Mouse (Mus musculus) left cerebral cortex, adult 2 months (tissue): Measurements from ENCODE around the gene Hsf3. TPM values are rescaled to one million over a fixed set of nuclear protein-coding genes. Genes with fewer than 3 reads are reported as not detected.
A peak's percentile ranks its signal among the peaks of the same experiment; 100 is the strongest.
"Not testable (repeated sequence)": the region's sequence is repeated elsewhere in the genome, so short reads cannot be mapped to it uniquely, and the experiment has no call there.

ENCODE experiments used
- DNase-seq, 2 experiments: peaks; one replicate each; pipeline ENCODE4 v3.0.0; 2021 to 2022; ENCODE audit warnings: low spot score in 2 of 2, mixed read lengths in 1 of 2; ENCODE audit errors: extremely low spot score in 1 of 2
- H3K27ac ChIP-seq: fragments of 200-600 bp; 2 replicates; pipeline ENCODE4 v1.8.1; 2022
- H3K4me3 ChIP-seq: fragments of 200-600 bp; 2 replicates; pipeline ENCODE4 v1.8.1; 2022
- CTCF ChIP-seq: fragments of 200-600 bp; IDR thresholded peaks from 2 replicates; pipeline ENCODE4 v1.8.1; 2022; ENCODE audit warnings: antibody characterized with exemption, mild to moderate bottlenecking, moderate library complexity
- intact Hi-C: fragments of 180-260 bp; cut with DNase I; formaldehyde crosslinking; loops from one replicate; pipeline ENCODE4 v1.15.1; 2025
- long read RNA-seq, 2 experiments: library from polyadenylated mRNA; stranded (forward); transcript quantifications; one replicate each; pipeline ENCODE4 v2.0.0; 2021; ENCODE audit warnings: borderline mapping rate in 2 of 2
- total RNA-seq, 2 experiments: library from RNA; stranded (reverse); gene quantifications; 2 replicates each; pipeline ENCODE4 v1.2.3; 2021

Gene Hsf3
- total RNA-seq, result under 1 TPM in 1 of 2 experiments, not detected in 1; 0.11 TPM
- long read RNA-seq, experiment 1, result 0 reads
- long read RNA-seq, experiment 2, result 0 reads

DNA sequence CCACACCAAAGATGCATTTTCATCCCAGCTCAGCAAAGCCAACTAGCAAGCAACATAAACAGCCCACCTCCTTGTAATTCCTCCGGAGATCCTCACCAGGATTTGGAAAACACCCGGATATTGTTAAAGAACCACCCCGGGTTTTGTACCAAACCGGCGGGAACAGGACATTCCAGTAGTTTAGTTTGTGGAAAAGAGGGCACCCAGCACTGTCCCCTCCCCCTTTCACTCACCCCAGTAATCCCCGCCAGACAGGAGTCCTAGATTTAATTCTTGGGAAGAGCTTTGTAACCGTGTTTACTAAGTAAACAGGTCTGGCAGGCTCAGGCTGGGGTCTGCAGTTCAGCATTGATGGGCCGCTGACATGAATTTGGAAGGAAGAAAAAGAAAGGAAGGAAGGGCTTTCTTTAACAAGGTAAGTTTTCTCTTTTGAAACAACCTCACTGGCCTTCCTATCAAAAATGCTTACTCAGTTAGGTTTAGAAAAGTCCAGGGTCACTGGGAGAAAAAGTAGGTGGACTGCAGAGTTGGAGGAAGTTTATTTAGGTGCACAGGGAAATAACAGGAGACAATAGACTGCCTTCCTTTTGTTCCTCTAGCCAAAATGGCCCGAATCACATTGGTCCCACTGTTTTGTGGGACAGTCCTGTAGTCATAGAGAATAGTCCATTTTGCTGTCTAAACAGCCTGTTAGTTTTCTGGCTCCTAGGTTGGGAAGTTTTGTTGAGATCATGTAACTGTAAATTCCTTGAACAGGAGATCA lies at the start of gene Hsf3:
Hsf3 (minus strand) TSS at position 94 of the 763 bp plus-strand sequence.
- Histone ChIP-seq H3K4me3 (no peak within 1 kb of the TSS), H3K27ac (no peak within 1 kb of the TSS)
- TF ChIP-seq CTCF, result no peak
- no peak for DNase-seq
- intact Hi-C loops, result no loop called here

- Histone ChIP-seq H3K27ac (no peak overlapping the region), H3K4me3 (no peak overlapping the region)
- no peak for DNase-seq
- intact Hi-C loops, result loop anchor here (10.0 kb wide), 2 partner anchors 373 to 487 kb away; no protein-coding TSS in a partner anchor
- peak; percentile 42 for TF ChIP-seq CTCF
Measured at GRCm38 (mm10) chrX:96501580-96501979, 45.5 kb upstream of the Hsf3 start.

GRCm38 (mm10) chrX:96455149-96455548 lies 945 bp downstream of the Hsf3 start, which contains the start of gene Heph:
Gene Heph, plus strand, starts transcription at chrX:96455359.
- TF ChIP-seq CTCF, result no peak
- Histone ChIP-seq H3K4me3 (no peak within 1 kb of the TSS), H3K27ac (no peak within 1 kb of the TSS)
- intact Hi-C loops, result no loop called here
- DNase-seq, result no peak

GRCm38 (mm10) chrX:96419383-96419782 lies 36.7 kb downstream of the Hsf3 start:
- Histone ChIP-seq H3K4me3 (no peak overlapping the region), H3K27ac (no peak overlapping the region)
- DNase-seq, result no peak
- intact Hi-C loops, result no loop called here
- TF ChIP-seq CTCF, result no peak

GRCm38 (mm10) chrX:96417733-96418132 lies 38.4 kb downstream of the Hsf3 start:
- H3K4me3 ChIP-seq, result no peak overlapping the region
- no peak for TF ChIP-seq CTCF
- intact Hi-C loops, result no loop called here
- DNase-seq, result no peak
- H3K27ac ChIP-seq, result no peak overlapping the region

DNA sequence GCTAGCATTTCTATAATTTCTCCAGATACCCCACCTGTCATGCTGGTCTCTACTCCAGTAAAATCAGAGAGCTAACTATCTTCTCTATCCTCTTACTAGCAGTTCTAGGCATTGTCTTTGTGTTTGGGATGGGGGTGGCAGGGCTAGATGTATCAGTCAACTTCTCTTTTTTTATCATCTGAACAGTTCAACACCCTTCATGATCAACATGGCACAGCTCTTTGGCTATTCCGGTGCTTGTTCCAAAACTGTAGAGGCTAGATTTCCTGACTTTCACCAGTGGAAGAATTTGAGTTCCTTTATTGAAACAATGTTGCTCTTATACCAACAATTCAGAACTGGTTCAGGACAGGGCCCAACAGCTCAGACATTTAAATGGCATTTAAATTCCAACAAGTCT lies 39.1 kb downstream of the Hsf3 start:
- intact Hi-C loops, result no loop called here
- TF ChIP-seq CTCF, result no peak
- Histone ChIP-seq H3K27ac (no peak overlapping the region), H3K4me3 (no peak overlapping the region)
- no peak for DNase-seq

DNA sequence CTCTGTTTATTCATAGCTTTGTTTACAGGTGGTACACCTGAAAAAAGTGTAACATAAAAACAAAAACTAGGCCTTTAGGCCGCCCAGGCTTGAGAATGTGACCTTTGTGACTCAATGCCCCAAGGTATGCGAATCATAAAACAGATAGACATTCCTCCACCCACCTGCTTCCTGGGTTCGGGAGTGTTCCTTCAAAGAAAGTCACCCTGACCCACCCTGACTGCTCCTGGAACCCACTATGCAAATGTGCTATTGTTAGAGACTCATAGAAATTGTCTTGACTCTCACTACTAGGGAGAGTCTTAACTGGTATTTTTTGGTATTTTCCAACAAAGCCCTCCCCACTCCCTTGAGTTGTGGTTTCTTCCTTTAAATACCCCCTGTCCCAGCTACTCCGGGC lies 40.7 kb downstream of the Hsf3 start:
- H3K27ac ChIP-seq, DNase-seq, intact Hi-C loops, H3K4me3 ChIP-seq: not testable (repeated sequence)

GRCm38 (mm10) chrX:96339108-96339507 lies 117.0 kb downstream of the Hsf3 start:
- no peak overlapping the region for H3K4me3 ChIP-seq
- intact Hi-C loops, result no loop called here
- no peak for TF ChIP-seq CTCF
- H3K27ac ChIP-seq, result no peak overlapping the region
- DNase-seq, result no peak

GRCm38 (mm10) chrX:96329764-96330163 lies 126.3 kb downstream of the Hsf3 start:
- intact Hi-C loops, result loop anchor here (10.0 kb wide), 1 partner anchor 545 kb away; no protein-coding TSS in a partner anchor
- Histone ChIP-seq H3K27ac (no peak overlapping the region), H3K4me3 (no peak overlapping the region)
- no peak for DNase-seq
- peak; percentile 37 for TF ChIP-seq CTCF

DNA sequence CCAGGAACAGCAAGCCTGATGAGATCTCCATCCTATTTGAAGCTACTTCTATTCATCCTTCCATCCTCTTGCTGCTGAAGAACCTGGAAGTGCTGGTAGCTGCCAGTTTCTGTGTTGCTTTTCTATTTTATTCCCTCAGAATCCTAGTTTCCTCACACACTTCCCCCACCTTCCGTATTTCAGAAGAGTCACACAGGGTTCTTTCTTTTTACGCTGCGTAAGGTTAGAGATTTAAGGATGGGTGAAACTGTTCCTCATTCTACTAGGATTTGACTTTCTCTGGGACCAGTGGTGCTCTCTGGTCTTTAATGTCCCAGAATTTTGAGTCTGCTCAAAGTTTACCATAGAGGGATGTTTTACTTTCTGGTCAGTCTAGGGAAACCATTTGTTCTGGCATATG lies 162.8 kb downstream of the Hsf3 start, which contains the start of gene Vsig4:
Vsig4 (minus strand) TSS at position 101 of the 400 bp plus-strand sequence.
- intact Hi-C loops, result no loop called here
- DNase-seq, result no peak
- Histone ChIP-seq H3K27ac (no peak within 1 kb of the TSS), H3K4me3 (no peak within 1 kb of the TSS)
- TF ChIP-seq CTCF, result no peak

DNA sequence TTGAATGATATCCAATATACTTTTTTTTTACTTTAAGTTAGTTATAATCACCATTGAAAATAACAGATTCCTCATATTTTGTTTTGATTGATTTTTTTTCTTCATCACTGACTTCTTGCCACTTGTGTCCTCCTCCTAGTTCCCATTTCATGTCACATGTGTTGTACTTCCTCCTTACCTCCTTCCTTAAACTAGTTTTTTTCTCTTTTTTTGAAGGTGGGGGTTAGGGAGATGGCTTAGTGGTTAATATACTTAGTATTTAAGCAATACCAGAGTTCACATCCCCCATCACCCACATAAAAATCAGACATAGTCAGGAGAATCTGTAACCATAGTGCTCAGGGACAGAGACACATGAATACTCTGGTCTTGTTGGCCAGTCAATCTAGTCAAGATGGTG lies 199.6 kb downstream of the Hsf3 start:
- no peak for DNase-seq
- Histone ChIP-seq H3K4me3 (no peak overlapping the region), H3K27ac (no peak overlapping the region)
- intact Hi-C loops, result no loop called here
- no peak for TF ChIP-seq CTCF

Other genes with a start within 250 kb of the Hsf3 start
- gene Vsig4, start 162.9 kb downstream of the Hsf3 start, total RNA-seq, result not detected
- 1 to 10 TPM; 4.1 to 4.4 TPM for gene Heph, start 935 bp downstream of the Hsf3 start, total RNA-seq